Mouse (Mus musculus) heart, embryonic 14.5 days (tissue): Measurements from ENCODE around the gene Fgfr2. TPM values are rescaled to one million over a fixed set of nuclear protein-coding genes. Genes with fewer than 3 reads are reported as not detected.

Experiments
- ATAC-seq: fragments of 200-750 bp; cut with Nextera tagmentation; 2 replicates; pipeline ENCODE4 v1.8.0; 2017; ENCODE audit warnings: low read depth, moderate TSS enrichment; ENCODE audit not compliant: insufficient number of reproducible peaks, insufficient read depth, low FRiP score
- H3K27ac ChIP-seq, 2 experiments: fragments of 200-500 bp in 1 of 2; fragments of 300-500 bp in 1 of 2; sonication (generic) in 1 of 2; replicated peaks in 1 of 2; 2 replicates each; pipeline ENCODE4 v1.5.1; 2012 to 2014; ENCODE audit warnings: low read depth in 2 of 2, low read length in 2 of 2, control low read depth in 1 of 2, mild to moderate bottlenecking in 1 of 2, mixed read lengths in 1 of 2; ENCODE audit not compliant: control insufficient read depth in 1 of 2, insufficient read depth in 1 of 2
- H3K27me3 ChIP-seq: fragments of 300-500 bp; sonication (generic); 2 replicates; pipeline ENCODE4 v1.6.1; 2014; ENCODE audit warnings: mild to moderate bottlenecking, low read length, control low read depth; ENCODE audit not compliant: control insufficient read depth, insufficient read depth
- H3K36me3 ChIP-seq: fragments of 300-500 bp; sonication (generic); 2 replicates; pipeline ENCODE4 v1.6.1; 2014; ENCODE audit warnings: mild to moderate bottlenecking, control low read depth, low read length, mixed read lengths; ENCODE audit not compliant: control insufficient read depth, insufficient read depth
- H3K4me1 ChIP-seq, 2 experiments: fragments of 200-500 bp in 1 of 2; fragments of 300-500 bp in 1 of 2; sonication (generic) in 1 of 2; 2 replicates each; pipeline ENCODE4 v1.6.1; 2012 to 2014; ENCODE audit warnings: low read length in 2 of 2, control low read depth in 1 of 2, mixed read lengths in 1 of 2; ENCODE audit not compliant: control insufficient read depth in 2 of 2, insufficient read depth in 2 of 2
- H3K4me2 ChIP-seq: fragments of 300-500 bp; sonication (generic); 2 replicates; pipeline ENCODE4 v1.6.1; 2014; ENCODE audit warnings: mild to moderate bottlenecking, low read length
- H3K4me3 ChIP-seq, 2 experiments: fragments of 200-500 bp in 1 of 2; fragments of 300-500 bp in 1 of 2; sonication (generic) in 1 of 2; 2 replicates each; pipeline ENCODE4 v1.5.1; 2012 to 2014; ENCODE audit warnings: low read length in 2 of 2, mild to moderate bottlenecking in 2 of 2, control low read depth in 1 of 2, low read depth in 1 of 2, moderate library complexity in 1 of 2; ENCODE audit not compliant: control insufficient read depth in 1 of 2, insufficient read depth in 1 of 2
- H3K9ac ChIP-seq: fragments of 300-500 bp; sonication (generic); 2 replicates; pipeline ENCODE4 v1.6.1; 2014; ENCODE audit warnings: mild to moderate bottlenecking, low read length
- H3K9me3 ChIP-seq: fragments of 300-500 bp; sonication (generic); 2 replicates; pipeline ENCODE4 v1.6.1; 2016; ENCODE audit warnings: low read length, control low read depth; ENCODE audit not compliant: control insufficient read depth
- WGBS: fragments of 180-500 bp; shearing (Covaris S2); extraction: QIAGEN DNeasy Blood & Tissue Kit; methylation state at CpG from one replicate; pipeline ENCODE4 v1.1.7; 2014; 5-methylcytosine and 5-hydroxymethylcytosine counted together
- polyA plus RNA-seq: library from polyadenylated mRNA; unstranded; fragments of >200 nt; fragmentation: Nextera tagmentation; extraction: Ambion mirVana; gene quantifications from 2 replicates; pipeline ENCODE4 v1.2.1, GENCODE M21; 2014

Gene Fgfr2
- polyA plus RNA-seq, 1 experiment from 2014 or later, result 22.4 TPM

DNA sequence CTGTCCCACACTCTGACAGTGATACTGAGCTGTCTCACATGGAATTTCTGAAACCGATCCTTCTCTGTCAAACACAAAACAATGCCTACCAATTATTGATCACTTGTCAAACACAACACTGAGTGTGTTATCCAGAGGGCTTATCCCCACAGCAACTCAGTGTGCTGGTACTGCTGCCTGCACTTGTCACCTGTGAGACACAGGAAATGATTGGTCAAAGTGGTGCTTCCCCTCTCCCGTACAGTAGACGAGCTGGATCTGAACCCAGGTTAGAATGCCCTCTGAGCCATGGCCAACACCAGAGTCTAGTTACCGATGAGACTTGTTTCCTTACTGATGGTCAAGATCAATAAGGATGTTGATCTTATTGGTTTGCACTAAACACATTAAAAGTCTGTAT, 2321.3 kb downstream of the Fgfr2 start:
- WGBS, result 86% methylated on average over 4 of the region's 4 CpGs
- H3K9me3 ChIP-seq, result no peaks in the 10 kb centered on the region
- no peak for ATAC-seq
- H3K4me3 ChIP-seq, result no peak overlapping the region
- H3K4me1 ChIP-seq, result no peaks in the 10 kb centered on the region
- no peak overlapping the region for H3K27ac ChIP-seq
- H3K27me3 ChIP-seq, result no peaks in the 10 kb centered on the region
- no peak overlapping the region for H3K9ac ChIP-seq
- no peak overlapping the region for H3K4me2 ChIP-seq
- no peaks in the 10 kb centered on the region for H3K36me3 ChIP-seq

DNA sequence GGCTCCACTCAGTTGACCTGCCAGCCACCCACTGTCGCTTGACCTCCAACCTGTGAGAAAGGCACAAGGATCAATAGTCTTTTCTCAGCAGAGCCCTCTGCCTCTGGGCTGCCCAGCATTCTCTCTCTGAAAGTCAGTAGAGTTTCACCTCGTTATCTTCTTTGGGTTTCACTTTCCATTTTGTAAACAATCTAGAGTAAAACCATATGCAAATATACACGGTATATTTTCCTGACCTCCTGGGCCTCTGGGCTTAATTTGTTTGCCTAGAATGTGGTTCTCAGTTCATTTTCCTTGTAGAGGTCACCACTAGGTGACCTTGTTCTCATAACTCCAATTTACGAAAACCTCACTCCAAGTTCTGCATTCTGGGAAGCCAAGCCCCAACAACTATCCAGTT, 2322.5 kb downstream of the Fgfr2 start:
- no peak for ATAC-seq
- no peak overlapping the region for H3K27ac ChIP-seq
- no peaks in the 10 kb centered on the region for H3K4me1 ChIP-seq
- H3K4me2 ChIP-seq, result no peak overlapping the region
- no peak overlapping the region for H3K9ac ChIP-seq
- 82% methylated on average over 4 of the region's 4 CpGs for WGBS
- no peaks in the 10 kb centered on the region for H3K27me3 ChIP-seq
- H3K9me3 ChIP-seq, result no peaks in the 10 kb centered on the region
- no peaks in the 10 kb centered on the region for H3K36me3 ChIP-seq
- H3K4me3 ChIP-seq, result no peak overlapping the region

DNA sequence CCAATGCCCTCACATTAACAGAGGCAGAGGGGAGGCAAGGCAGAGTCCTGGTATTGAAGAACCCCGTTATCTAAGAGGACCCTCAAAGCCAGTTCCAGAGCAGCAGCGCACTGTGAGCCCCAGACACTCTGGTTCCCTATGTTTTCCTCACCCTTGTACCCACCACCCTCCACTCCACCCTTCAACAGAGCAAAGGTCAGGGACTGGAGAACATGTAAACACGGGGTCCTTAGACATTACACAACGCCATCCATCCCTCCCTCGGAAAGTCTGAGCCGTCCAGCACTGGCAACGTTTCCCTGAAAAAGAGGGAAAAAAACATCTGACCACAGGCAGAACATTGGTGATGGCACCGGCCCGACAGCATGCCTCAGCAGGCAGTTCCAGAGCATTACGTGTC, 2323.7 kb downstream of the Fgfr2 start:
- Histone ChIP-seq H3K4me2 (no peak overlapping the region), H3K4me1 (peaks cover 5% of the 10 kb centered on the region in 2 experiments; a peak in 3 of 4 replicates), H3K27ac (no peak overlapping the region), H3K27me3 (no peaks in the 10 kb centered on the region), H3K36me3 (no peaks in the 10 kb centered on the region), H3K4me3 (no peak overlapping the region), H3K9ac (no peak overlapping the region), H3K9me3 (no peaks in the 10 kb centered on the region)
- whole genome bisulfite sequencing, result 82% methylated on average over 10 of the region's 10 CpGs
- no peak for ATAC-seq

DNA sequence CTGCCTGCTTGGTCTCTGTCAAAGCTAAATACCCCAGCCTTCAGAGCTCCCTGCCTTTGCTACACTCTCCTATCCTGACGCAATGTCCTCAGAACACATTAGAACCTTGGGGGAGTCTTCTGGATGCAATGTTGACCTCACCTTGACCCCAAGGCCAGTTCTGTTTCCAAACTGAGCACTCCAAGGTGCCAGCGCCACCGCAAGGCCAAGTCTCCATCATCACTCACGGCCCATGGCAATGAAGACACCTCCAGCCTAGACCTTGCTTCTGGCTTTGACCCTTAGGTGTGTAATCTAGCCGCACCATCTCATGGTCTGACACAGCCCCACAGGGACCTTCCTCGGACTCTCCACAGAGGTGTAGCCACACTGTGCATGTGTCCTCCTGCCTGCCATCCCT, 2325.6 kb downstream of the Fgfr2 start:
- WGBS, result 86% methylated on average over 6 of the region's 6 CpGs
- Histone ChIP-seq H3K4me3 (no peak overlapping the region), H3K36me3 (no peaks in the 10 kb centered on the region), H3K4me2 (no peak overlapping the region), H3K9me3 (no peaks in the 10 kb centered on the region), H3K27me3 (no peaks in the 10 kb centered on the region), H3K27ac (no peak overlapping the region), H3K9ac (no peak overlapping the region), H3K4me1 (peaks cover 5 to 8% of the 10 kb centered on the region in 2 experiments; a peak in 3 of 4 replicates)
- ATAC-seq, result no peak

DNA sequence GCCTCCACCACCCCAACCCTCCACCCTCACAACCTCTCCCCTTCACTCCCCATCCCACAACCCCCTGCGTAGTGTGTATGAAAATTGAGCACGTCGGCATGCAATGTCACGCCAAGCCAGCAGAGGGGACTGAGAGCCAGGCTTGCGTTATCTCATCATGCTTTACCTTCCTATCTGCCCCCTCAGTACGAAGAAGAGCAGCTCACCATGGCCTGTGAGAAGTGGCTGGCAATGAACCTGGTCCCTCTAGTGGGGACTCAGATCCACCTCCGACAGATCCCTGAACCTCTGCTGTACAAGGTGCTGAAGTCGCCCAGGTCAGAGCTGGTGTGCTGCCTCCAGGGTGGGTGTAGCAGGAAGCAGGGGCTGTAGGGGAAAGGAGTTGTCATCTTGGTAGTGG, 2326.4 kb downstream of the Fgfr2 start:
- 69% methylated on average over 8 of the region's 8 CpGs for WGBS
- Histone ChIP-seq H3K36me3 (no peaks in the 10 kb centered on the region), H3K9me3 (no peaks in the 10 kb centered on the region), H3K4me3 (no peak overlapping the region), H3K9ac (no peak overlapping the region), H3K27me3 (no peaks in the 10 kb centered on the region), H3K4me2 (no peak overlapping the region), H3K4me1 (peaks cover 5 to 8% of the 10 kb centered on the region in 2 experiments; a peak in 3 of 4 replicates), H3K27ac (no peak overlapping the region)
- no peak for ATAC-seq

DNA sequence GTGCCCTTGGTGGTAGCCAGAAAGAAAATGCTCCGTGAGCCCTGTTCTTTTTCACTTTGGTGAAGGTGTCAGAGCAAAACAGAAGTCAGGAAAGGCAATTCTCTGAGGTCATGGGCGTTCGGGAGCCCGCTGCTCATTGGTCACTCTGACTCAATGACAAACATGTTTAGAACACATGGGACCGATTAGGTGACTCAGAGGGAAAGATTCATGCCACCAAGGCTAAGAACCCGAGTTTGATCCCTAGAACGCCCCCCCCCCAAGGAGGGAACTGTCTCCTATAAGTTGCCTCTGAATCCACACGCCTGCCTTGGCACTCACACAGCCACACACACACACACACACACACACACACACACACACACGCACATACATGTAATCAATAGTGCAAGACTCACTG, 2329.5 kb downstream of the Fgfr2 start:
- Histone ChIP-seq H3K36me3 (no peaks in the 10 kb centered on the region), H3K9ac (no peak overlapping the region), H3K27me3 (no peaks in the 10 kb centered on the region), H3K4me3 (no peak overlapping the region), H3K27ac (no peak overlapping the region), H3K4me1 (peaks cover 5 to 8% of the 10 kb centered on the region in 2 experiments; a peak in 3 of 4 replicates), H3K4me2 (no peak overlapping the region), H3K9me3 (no peaks in the 10 kb centered on the region)
- ATAC-seq, result no peak
- 63% methylated on average over 9 of the region's 9 CpGs for WGBS

DNA sequence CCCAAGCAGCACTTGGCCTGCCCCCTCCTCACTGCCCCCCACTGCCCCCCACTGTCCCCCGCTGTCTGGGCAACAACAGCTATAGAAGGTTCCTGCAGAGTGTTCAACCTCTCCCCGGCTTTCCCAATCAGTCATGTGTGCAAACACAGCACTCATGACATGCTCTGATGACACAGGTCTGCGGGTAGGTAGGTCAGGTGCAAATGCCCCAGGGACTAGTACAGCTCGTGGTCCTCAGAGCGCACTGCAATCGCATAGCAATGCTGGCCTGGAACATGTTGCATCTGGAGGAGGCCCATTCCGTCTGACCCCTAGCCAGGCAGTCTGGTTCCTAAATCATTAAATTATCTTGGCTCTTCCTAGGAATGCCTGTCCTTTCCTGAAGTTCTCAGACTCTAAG, 2333.7 kb downstream of the Fgfr2 start:
- no peak for ATAC-seq
- 84% methylated on average over 7 of the region's 7 CpGs for WGBS
- Histone ChIP-seq H3K36me3 (no peaks in the 10 kb centered on the region), H3K9ac (no peak overlapping the region), H3K27me3 (no peaks in the 10 kb centered on the region; the same call in 1 of the 2 replicates), H3K27ac (no peak overlapping the region), H3K9me3 (no peaks in the 10 kb centered on the region), H3K4me2 (no peak overlapping the region), H3K4me3 (no peak overlapping the region), H3K4me1 (peaks cover 14 to 18% of the 10 kb centered on the region in 2 experiments)

DNA sequence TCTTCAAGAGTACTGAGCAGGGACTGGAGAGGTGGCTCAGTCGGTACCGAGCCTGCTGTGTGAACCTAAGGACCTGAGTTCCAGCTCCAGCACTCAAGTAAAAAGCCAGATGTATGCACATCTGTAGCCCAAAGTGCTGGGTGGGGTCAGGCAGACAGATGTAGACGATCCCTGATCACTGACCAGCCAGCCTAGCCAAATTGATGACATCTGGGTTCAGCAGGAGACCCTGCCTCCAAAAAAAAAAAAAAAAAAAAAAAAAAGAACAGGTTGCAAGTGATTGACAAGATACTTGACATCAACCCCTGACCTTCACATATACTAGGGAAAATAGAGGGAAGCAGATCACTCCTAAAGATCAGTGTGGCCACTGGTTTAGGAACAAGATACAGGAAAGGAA, 2334.2 kb downstream of the Fgfr2 start:
- Histone ChIP-seq H3K9me3 (no peaks in the 10 kb centered on the region), H3K36me3 (no peaks in the 10 kb centered on the region), H3K27me3 (no peaks in the 10 kb centered on the region; the same call in 1 of the 2 replicates), H3K4me2 (no peak overlapping the region), H3K27ac (no peak overlapping the region), H3K4me3 (no peak overlapping the region), H3K4me1 (peaks cover 14 to 15% of the 10 kb centered on the region in 2 experiments), H3K9ac (no peak overlapping the region)
- WGBS, result 88% methylated on average over 3 of the region's 3 CpGs
- ATAC-seq, result no peak
